Mouse (Mus musculus) bone marrow, adult 2 months (tissue): ENCODE results near the gene Olfr569. TPM values are rescaled to one million over a fixed set of nuclear protein-coding genes. Genes with fewer than 3 reads are reported as not detected.

Source experiments
- H3K27ac ChIP-seq: fragments of 200-500 bp; 2 replicates; pipeline ENCODE4 v1.5.1; 2012; ENCODE audit warnings: low read depth, mild to moderate bottlenecking, control low read depth, inconsistent platforms, low read length; ENCODE audit not compliant: control insufficient read depth, poor library complexity, insufficient read depth
- H3K4me1 ChIP-seq: fragments of 200-500 bp; 2 replicates; pipeline ENCODE4 v1.6.1; 2011; ENCODE audit warnings: low read length; ENCODE audit not compliant: control insufficient read depth, insufficient read depth
- H3K4me3 ChIP-seq: fragments of 200-500 bp; replicated peaks from 2 replicates; pipeline ENCODE3; 2011; ENCODE audit warnings: mild to moderate bottlenecking, low read depth, low read length, control low read depth; ENCODE audit not compliant: control insufficient read depth
- CTCF ChIP-seq: fragments of 200-500 bp; IDR thresholded peaks from 2 replicates; pipeline ENCODE4 v1.5.1; 2011; ENCODE audit warnings: low read length, control low read depth; ENCODE audit not compliant: control insufficient read depth, insufficient read depth
- POLR2A ChIP-seq: fragments of 200-500 bp; IDR thresholded peaks from 2 replicates; pipeline ENCODE4 v1.6.1; 2011; ENCODE audit warnings: low read depth, mild to moderate bottlenecking, control low read depth, low read length, borderline replicate concordance; ENCODE audit not compliant: control insufficient read depth
- WGBS: fragments of 180-500 bp; shearing (Covaris S2); methylation state at CpG from one replicate; pipeline ENCODE4 v1.1.7; 2018; 5-methylcytosine and 5-hydroxymethylcytosine counted together
- polyA plus RNA-seq: library from polyadenylated mRNA; stranded (reverse); fragments of >200 nt; gene quantifications from 2 replicates; pipeline ENCODE4 v1.2.4, GENCODE M21; 2011; ENCODE audit warnings: low replicate concordance; ENCODE audit not compliant: missing spikeins, insufficient read depth, insufficient read length

Olfr569 gene
- polyA plus RNA-seq = not detected in 2 replicates

- TF ChIP-seq CTCF (no peak), POLR2A (no peak)
- WGBS = 64% methylated on average over 3 of the region's 3 CpGs
- H3K27ac ChIP-seq = no peak within 1 kb of the TSS
- no peaks in the 10 kb centered on the region for H3K4me1 ChIP-seq
- no peak within 1 kb of the TSS for H3K4me3 ChIP-seq
These were observed at the start of gene Olfr569 for GRCm38 (mm10) chr7:102890782-102891181. Olfr569 (minus strand) TSS chr7:102890882.

- 13% methylated on average over 3 of the region's 3 CpGs for WGBS
- Histone ChIP-seq H3K27ac (no peak overlapping the region), H3K4me1 (no peaks in the 10 kb centered on the region), H3K4me3 (no peak overlapping the region)
- TF ChIP-seq POLR2A = no peak
- TF ChIP-seq CTCF = no peak
These were observed 36.4 kb upstream of the Olfr569 start for GRCm38 (mm10) chr7:102927105-102927504.

- WGBS = 67% methylated on average over 1 of the region's 1 CpGs
- Histone ChIP-seq H3K4me1 (no peaks in the 10 kb centered on the region), H3K4me3 (no peak within 1 kb of the TSS), H3K27ac (no peak within 1 kb of the TSS)
- no peak for TF ChIP-seq POLR2A
- TF ChIP-seq CTCF = no peak
These were observed 33.4 kb upstream of the Olfr569 start, which contains the start of gene Olfr572 for GRCm38 (mm10) chr7:102924109-102924508. Olfr572 (plus strand) TSS chr7:102924409.

DNA sequence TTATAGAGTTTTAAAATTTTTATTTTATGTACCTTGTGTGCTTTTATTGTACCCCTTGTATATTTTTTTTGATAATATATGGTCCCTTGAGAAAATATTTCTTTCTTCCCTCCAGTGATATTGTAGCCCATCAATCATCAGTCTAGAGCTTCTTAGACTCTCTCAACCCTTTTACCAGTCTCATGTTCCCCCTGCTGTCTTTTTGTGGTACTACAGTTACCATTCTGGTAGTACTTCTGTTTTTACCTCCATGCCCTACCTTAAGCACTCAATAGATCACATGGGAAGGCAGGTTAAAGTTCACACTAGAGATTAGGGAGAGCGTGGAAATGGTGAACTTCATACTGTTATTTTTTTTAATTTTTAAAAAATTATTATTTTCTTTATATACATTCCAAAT is 28.9 kb upstream of the Olfr569 start:
- no peak overlapping the region for H3K27ac ChIP-seq
- WGBS = 8% methylated on average over 1 of the region's 1 CpGs
- no peak for TF ChIP-seq POLR2A
- TF ChIP-seq CTCF = no peak
- H3K4me1 ChIP-seq = no peaks in the 10 kb centered on the region
- no peak overlapping the region for H3K4me3 ChIP-seq

GRCm38 (mm10) chr7:102917032-102917875 is 26.6 kb upstream of the Olfr569 start, which contains the start of gene Olfr571:
Olfr571 (minus strand) TSS chr7:102917536.
- 72% methylated on average over 4 of the region's 4 CpGs for WGBS
- H3K4me1 ChIP-seq = no peaks in the 10 kb centered on the region
- TF ChIP-seq POLR2A (no peak), CTCF (no peak)
- no peak within 1 kb of the TSS for H3K4me3 ChIP-seq
- H3K27ac ChIP-seq = no peak within 1 kb of the TSS

DNA sequence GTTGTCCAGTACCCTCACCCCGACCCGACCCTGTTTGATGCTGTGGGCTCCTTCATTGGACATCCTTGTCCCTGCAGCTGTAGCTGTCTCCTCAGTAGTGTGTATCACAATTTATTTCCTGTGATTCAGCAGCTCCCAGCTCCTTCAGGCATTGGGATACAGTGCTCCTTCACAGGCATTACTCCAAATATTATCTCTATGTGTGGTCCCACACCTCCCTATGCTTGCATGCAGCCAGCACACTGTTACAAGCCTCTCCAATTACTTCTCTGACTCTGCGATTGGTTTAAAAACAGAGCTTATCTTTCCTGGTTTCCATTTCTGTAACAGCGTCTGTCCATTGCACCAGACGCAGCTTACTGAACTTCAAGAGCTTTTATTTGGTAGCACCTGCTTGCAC is 25.7 kb upstream of the Olfr569 start:
- WGBS = 71% methylated on average over 5 of the region's 5 CpGs
- no peak for TF ChIP-seq CTCF
- no peak for TF ChIP-seq POLR2A
- Histone ChIP-seq H3K4me1 (no peaks in the 10 kb centered on the region), H3K4me3 (no peak overlapping the region), H3K27ac (no peak overlapping the region)

GRCm38 (mm10) chr7:102915261-102915660 is 24.6 kb upstream of the Olfr569 start:
- H3K4me1 ChIP-seq = no peaks in the 10 kb centered on the region
- H3K27ac ChIP-seq = no peak overlapping the region
- no peak for TF ChIP-seq CTCF
- no peak overlapping the region for H3K4me3 ChIP-seq
- 30% methylated on average over 1 of the region's 1 CpGs for WGBS

DNA sequence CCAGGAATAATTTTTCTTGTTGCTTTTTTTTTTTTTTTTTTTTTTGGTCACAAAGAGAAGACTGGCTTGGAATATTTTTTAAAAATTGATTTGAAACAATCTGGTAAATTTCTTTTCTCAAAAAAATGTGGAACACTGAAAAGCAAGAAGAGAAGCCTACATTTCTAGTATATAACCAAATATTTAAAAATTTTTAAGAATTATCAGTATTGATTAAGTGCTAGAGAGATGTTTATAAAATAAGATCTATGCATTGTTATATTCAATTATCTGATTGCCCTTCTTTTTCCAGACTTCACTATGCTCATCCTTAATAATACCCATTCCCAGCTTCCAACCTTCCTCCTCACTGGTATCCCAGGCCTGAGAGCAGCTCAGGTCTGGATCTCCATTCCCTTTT is 13.9 kb downstream of the Olfr569 start, which contains the start of gene Olfr568:
Gene Olfr568, plus strand, starts transcription at position 301 of the 400 bp plus-strand sequence.
- H3K27ac ChIP-seq = no peak within 1 kb of the TSS
- no peaks in the 10 kb centered on the region for H3K4me1 ChIP-seq
- H3K4me3 ChIP-seq = no peak within 1 kb of the TSS
- no peak for TF ChIP-seq POLR2A
- no peak for TF ChIP-seq CTCF
